Mouse (Mus musculus) cerebellum, postnatal 36 days (tissue): ENCODE measurements at regions not wholly inside any gene's neighbourhood (a gene's known extent, or its start where the extent isn't known, plus 50 kb on each side); places are given as distances from the start of the nearest gene placed in this dataset.

Experiments used
- DNase-seq, 2 experiments: peaks; one replicate each; pipeline ENCODE4 v3.0.0; 2021 to 2022; ENCODE audit warnings: mixed read lengths in 2 of 2

DNA sequence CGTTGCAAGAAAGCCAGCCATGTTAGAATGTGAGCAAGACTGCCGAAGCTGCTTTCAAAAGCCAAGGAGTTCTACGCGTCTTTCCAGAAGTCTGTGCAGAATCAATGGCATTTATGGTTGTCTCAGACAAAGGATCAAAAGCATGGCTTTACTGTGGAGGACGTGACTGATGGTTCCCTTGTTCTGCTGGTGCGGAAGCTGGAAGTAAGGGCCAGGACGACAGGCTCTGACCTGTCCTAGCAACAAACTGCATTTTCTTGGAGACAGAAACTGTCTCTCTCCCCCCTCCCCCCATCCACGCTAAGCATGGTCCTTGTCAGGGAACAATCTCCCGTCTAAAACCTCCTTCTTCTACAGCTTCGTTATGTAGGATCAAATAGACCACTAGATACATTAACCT is 2780.3 kb upstream of the Gm7489 start:
- no peak for DNase-seq

GRCm38 (mm10) chr15:51104796-51105195 is 2779.9 kb upstream of the Gm7489 start:
- no peak for DNase-seq

DNA sequence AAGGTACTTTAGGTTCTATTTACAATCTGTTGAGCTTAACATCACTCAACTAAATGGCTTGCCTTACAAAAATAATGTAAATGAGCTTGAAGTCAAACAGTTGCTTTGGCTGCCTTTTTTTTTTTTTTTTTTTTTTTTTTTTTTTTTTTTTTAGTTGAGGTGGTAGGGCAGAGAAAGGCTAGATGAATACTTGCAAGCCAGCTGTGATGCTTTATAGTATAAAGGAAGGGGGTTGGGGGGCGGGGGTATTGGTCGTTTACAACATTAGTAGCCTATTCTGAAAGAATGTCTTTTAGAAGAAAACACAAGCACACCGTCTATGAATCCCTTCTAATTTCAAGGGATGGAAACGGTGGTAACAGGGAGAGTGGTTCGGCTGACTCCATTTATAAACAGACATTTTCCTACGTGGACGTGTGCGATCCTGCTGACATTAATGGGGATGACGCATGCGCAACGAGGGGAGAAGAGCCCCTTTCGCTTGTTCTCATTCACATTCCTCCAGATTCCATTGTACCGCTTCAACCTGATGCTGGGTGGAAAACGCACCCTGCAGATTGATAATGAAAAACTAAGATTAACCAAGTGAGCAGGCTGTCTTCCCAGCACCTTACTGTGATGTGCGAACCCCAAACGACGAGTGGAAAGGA is 2779.2 kb upstream of the Gm7489 start:
- DNase-seq = no peak

DNA sequence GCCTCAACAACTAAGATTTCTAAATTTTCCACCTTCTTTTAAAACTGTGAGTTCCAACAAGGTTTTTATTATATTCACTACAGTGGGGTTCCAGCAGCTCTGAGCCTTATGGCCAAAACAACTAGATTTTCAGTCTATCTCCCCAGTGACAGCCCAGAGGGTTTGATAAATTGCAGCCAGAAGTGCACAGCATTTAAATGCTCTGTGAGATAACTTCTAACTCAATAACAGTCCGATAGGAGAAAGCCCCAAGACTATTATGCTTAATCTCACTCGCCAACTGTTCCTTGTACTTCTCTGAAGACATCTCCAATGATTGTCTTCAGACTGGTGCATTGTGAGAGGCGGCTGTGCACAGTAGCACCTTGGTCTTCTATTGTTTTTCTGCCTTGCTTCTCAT is 2774.5 kb upstream of the Gm7489 start:
- no peak for DNase-seq

GRCm38 (mm10) chr15:51125896-51126295 is 2758.8 kb upstream of the Gm7489 start:
- DNase-seq = no peak

- DNase-seq = no peak
Observed at GRCm38 (mm10) chr15:51131017-51131416, 2753.7 kb upstream of the Gm7489 start.

GRCm38 (mm10) chr15:51136121-51136520 is 2748.6 kb upstream of the Gm7489 start:
- no peak for DNase-seq

DNA sequence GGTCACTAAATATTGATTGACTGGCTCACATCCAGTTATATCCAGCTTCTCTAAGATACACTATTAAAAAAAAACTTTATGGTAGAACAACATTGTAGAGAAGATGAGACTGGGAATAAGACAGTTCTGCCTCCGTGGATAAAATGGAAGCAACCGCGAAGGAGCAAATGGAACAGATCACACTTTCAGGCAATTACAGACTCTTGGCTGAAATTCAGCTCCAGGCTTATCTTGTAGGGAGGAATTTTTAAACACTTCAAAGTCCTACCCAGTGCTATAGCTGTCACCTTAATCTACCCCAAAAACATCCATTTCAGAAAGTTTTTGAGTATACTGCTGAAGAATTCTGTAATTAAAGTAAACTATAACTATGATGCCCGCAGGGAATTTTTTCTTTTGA is 2745.2 kb upstream of the Gm7489 start:
- no peak for DNase-seq

GRCm38 (mm10) chr15:51173976-51174620 is 2710.6 kb upstream of the Gm7489 start:
- DNase-seq = no peak

GRCm38 (mm10) chr15:51176466-51176865 is 2708.2 kb upstream of the Gm7489 start:
- DNase-seq = no peak

DNA sequence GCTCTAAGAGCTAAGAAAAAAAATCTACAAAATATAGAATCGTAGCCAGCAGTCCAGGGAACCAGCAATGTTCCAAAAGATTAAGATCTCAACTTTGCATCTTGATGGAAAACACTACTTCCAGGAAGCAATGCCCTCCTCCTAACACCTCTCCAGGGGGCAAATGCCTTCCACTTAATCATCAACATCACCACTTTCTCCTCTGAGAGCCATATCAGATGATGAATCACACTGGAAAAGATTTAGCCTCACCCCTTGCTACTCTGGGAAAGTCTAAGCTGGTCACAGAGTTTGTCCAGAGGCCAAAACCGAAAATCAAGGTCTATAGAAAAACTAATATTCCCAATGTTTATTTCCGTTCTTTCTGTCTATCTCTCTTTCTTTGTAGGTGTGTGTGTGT is 2695.6 kb upstream of the Gm7489 start:
- DNase-seq = no peak

- no peak for DNase-seq
Observed at GRCm38 (mm10) chr15:51197466-51198158, 2687.1 kb upstream of the Gm7489 start.

DNA sequence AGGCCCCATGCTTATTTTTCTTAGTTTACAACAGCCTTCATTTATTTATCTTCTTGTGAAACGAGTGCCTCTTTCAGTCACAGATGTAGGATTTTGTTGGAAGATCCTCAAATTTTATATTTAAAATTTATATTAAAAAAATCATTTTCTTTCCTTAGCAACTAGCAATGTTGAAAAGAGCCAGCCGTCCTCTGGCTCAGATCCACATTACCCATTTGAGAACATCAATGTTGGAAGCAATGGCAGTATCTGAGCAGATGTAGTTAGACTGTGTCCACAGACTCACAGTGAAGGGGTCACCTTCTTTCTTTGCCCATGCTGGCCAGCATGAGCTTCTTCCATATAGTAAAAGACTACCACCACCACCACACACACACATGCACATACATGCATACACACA is 2681.4 kb upstream of the Gm7489 start:
- DNase-seq = no peak

- no peak for DNase-seq
Observed at GRCm38 (mm10) chr15:51206050-51206449, 2678.7 kb upstream of the Gm7489 start.

- DNase-seq = no peak
Observed at GRCm38 (mm10) chr15:51206773-51207172, 2677.9 kb upstream of the Gm7489 start.

DNA sequence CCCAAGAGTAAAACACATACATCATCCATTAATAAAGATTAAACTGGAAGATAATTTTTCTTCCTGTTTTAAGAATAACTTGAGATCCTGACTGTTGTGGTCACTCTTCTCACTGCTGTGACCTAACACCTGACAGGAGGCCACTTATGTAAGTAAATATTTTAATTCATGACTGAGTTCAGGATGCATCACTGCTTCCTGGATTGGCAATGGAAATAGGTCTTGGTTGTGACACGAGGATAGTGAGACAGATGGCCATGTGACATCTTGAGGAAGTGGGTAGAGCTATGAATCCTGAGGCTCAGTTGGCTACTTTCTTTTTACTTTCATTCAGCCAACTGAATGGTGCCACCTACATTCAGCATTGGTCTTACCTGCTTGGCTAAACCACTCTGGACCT is 2649.8 kb upstream of the Gm7489 start:
- no peak for DNase-seq

- DNase-seq = no peak
Observed at GRCm38 (mm10) chr15:51244596-51244995, 2640.1 kb upstream of the Gm7489 start.

DNA sequence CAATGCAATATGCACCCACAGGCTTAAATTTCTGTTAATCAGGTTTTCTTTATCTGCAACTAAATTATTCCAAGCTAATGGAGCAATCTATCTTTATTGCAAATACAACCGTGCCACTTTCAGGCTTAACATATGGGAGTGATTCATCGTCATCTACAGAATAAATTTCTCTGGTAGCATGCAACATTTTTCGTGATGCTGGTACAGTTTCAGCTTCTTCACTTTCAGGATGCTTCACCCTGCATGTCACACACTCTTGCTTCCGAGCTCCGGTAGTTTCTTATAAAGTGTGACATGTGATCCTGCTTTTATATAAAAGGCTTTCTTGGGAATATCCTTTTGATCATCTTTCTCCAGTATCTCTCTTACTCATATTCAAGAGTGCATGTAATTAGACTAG is 2637.4 kb upstream of the Gm7489 start:
- no peak for DNase-seq

- no peak for DNase-seq
Observed at GRCm38 (mm10) chr15:51248034-51248788, 2636.5 kb upstream of the Gm7489 start.

DNA sequence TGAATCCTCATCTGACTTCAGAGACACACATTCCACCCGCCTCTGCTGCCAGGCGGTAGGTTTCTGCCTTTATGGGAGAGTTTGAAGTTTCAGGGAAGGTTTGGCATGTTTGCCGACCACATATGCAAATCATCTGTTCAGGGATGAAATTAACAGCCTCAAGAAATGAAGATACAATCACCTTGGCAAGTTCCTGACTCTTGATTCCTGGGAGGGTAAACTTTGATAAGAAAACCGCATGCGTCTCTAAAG is 2636.0 kb upstream of the Gm7489 start:
- DNase-seq = no peak

GRCm38 (mm10) chr15:51254143-51254542 is 2630.6 kb upstream of the Gm7489 start:
- DNase-seq = no peak

DNA sequence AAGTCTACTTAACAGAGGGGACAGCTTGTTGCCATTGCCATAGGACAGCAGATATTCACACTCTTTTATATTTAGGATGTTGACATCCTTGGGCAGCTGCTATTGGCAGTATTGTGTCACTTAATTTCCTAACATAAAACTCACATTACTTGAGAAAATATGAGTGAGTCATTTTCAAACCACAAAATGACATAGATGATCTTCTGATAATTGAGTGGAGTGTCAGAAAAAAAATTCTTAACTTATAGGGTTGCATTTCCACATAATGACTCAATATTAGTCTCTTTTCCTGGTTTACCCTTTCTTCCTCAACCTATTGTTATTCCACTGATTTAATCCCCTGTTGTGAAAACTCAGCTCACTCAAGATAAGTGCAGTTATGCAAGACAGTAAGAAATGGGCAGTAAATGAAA is 2629.5 kb upstream of the Gm7489 start:
- DNase-seq = no peak

DNA sequence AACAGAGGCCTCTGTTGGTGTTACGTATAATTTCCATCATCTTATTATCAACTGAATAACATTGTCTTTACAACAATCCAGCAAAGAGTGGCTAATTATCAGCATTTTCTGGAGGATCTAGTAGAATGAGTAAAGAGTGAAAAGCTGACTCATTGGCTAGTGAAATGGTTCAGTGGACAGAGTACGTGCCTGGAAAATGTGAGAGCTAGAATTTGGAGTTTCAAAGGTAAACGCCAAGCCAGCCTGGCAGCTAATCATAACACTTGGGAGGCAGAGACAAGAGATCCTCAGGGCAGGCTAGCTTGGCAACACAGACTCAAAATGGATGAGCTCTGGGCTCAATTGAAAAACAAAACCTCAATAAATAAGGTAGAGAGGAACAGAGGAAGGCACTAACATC is 2628.0 kb upstream of the Gm7489 start:
- no peak for DNase-seq
